Mouse (Mus musculus) hindbrain, embryonic 11.5 days (tissue): ENCODE measurements around the gene Myl6b. TPM values are rescaled to one million over a fixed set of nuclear protein-coding genes. Genes with fewer than 3 reads are reported as not detected.

Source experiments
- ATAC-seq: fragments of 200-750 bp; cut with Nextera tagmentation; 2 replicates; pipeline ENCODE4 v1.8.0; 2017; ENCODE audit warnings: mild to moderate bottlenecking, moderate TSS enrichment, moderate library complexity; ENCODE audit not compliant: low FRiP score
- DNase-seq: peaks from one replicate; pipeline ENCODE4 v3.0.0-alpha.2; 2015; ENCODE audit warnings: low spot score
- H3K27ac ChIP-seq: fragments of 300-500 bp; sonication (generic); 2 replicates; pipeline ENCODE4 v1.5.1; 2014; ENCODE audit warnings: mild to moderate bottlenecking, low read depth, low read length
- H3K27me3 ChIP-seq: fragments of 300-500 bp; sonication (generic); 2 replicates; pipeline ENCODE4 v1.6.1; 2014; ENCODE audit warnings: mild to moderate bottlenecking, low read length, moderate library complexity, mixed read lengths; ENCODE audit not compliant: control insufficient read depth, insufficient read depth
- H3K36me3 ChIP-seq: fragments of 300-500 bp; sonication (generic); 2 replicates; pipeline ENCODE4 v1.6.1; 2014; ENCODE audit warnings: mild to moderate bottlenecking, low read length, moderate library complexity, mixed read lengths; ENCODE audit not compliant: control insufficient read depth, insufficient read depth
- H3K4me1 ChIP-seq: fragments of 300-500 bp; sonication (generic); replicated peaks from 2 replicates; pipeline ENCODE4 v1.6.1; 2014; ENCODE audit warnings: low read length, mixed read lengths; ENCODE audit not compliant: control insufficient read depth, insufficient read depth
- H3K4me2 ChIP-seq: fragments of 300-500 bp; sonication (generic); replicated peaks from 2 replicates; pipeline ENCODE4 v1.6.1; 2014; ENCODE audit warnings: mild to moderate bottlenecking, low read depth, low read length
- H3K4me3 ChIP-seq: fragments of 300-500 bp; sonication (generic); 2 replicates; pipeline ENCODE4 v1.5.1; 2014; ENCODE audit warnings: low read depth, low read length
- H3K9ac ChIP-seq: fragments of 300-500 bp; sonication (generic); 2 replicates; pipeline ENCODE4 v1.6.1; 2014; ENCODE audit warnings: low read depth, low read length
- H3K9me3 ChIP-seq: fragments of 300-500 bp; sonication (generic); 2 replicates; pipeline ENCODE4 v1.6.1; 2016; ENCODE audit warnings: low read length; ENCODE audit not compliant: control insufficient read depth
- WGBS: fragments of 180-500 bp; shearing (Covaris S2); extraction: QIAGEN DNeasy Blood & Tissue Kit; methylation state at CpG from one replicate; pipeline ENCODE4 v1.1.7; 2014; 5-methylcytosine and 5-hydroxymethylcytosine counted together
- polyA plus RNA-seq: library from polyadenylated mRNA; unstranded; fragments of >200 nt; fragmentation: Nextera tagmentation; extraction: Ambion mirVana; gene quantifications from 2 replicates; pipeline ENCODE4 v1.2.1, GENCODE M21; 2014

The Myl6b gene
- polyA plus RNA-seq, 1 experiment from 2014 or later, result 4.2 TPM

GRCm38 (mm10) chr10:128524111-128524731 lies 25.7 kb upstream of the Myl6b start:
- DNase-seq (peak; percentile 50), ATAC-seq (no peak; the same call in 1 of the 2 replicates)
- 3% methylated on average over 11 of the region's 11 CpGs for WGBS
- H3K36me3 ChIP-seq, result 0 out of 2 replicates have a peak, but pooled peaks cover 2% of the 10 kb centered on the region
- peak overlapping the region; percentile 71 for H3K9ac ChIP-seq
- peak overlapping the region; percentile 78 for H3K4me3 ChIP-seq
- H3K9me3 ChIP-seq, result no peaks in the 10 kb centered on the region
- H3K4me1 ChIP-seq, result peaks cover 5% of the 10 kb centered on the region; the same call in 1 of the 2 replicates
- peak overlapping the region; percentile 36; the same call in 1 of the 2 replicates for H3K27ac ChIP-seq
- peak overlapping the region; percentile 99 for H3K4me2 ChIP-seq
- peaks cover 11% of the 10 kb centered on the region for H3K27me3 ChIP-seq

GRCm38 (mm10) chr10:128522351-128522750 lies 23.9 kb upstream of the Myl6b start:
- Histone ChIP-seq H3K36me3 (0 out of 2 replicates have a peak, but pooled peaks cover 2% of the 10 kb centered on the region), H3K9ac (no peak overlapping the region), H3K4me3 (no peak overlapping the region), H3K9me3 (no peaks in the 10 kb centered on the region), H3K27ac (no peak overlapping the region), H3K4me2 (no peak overlapping the region), H3K27me3 (peaks cover 19% of the 10 kb centered on the region), H3K4me1 (peaks cover 5% of the 10 kb centered on the region; the same call in 1 of the 2 replicates)
- WGBS, result 79% methylated on average over 6 of the region's 6 CpGs
- ATAC-seq (no peak), DNase-seq (no peak)

GRCm38 (mm10) chr10:128520591-128520990 lies 22.1 kb upstream of the Myl6b start:
- DNase-seq (no peak), ATAC-seq (no peak)
- Histone ChIP-seq H3K4me1 (peaks cover 5% of the 10 kb centered on the region; the same call in 1 of the 2 replicates), H3K4me2 (no peak overlapping the region), H3K9me3 (no peaks in the 10 kb centered on the region), H3K27ac (no peak overlapping the region), H3K9ac (no peak overlapping the region), H3K36me3 (0 out of 2 replicates have a peak, but pooled peaks cover 2% of the 10 kb centered on the region), H3K4me3 (no peak overlapping the region), H3K27me3 (peaks cover 32% of the 10 kb centered on the region)
- 91% methylated on average over 16 of the region's 16 CpGs for WGBS

- no peak overlapping the region for H3K27ac ChIP-seq
- H3K36me3 ChIP-seq, result 0 out of 2 replicates have a peak, but pooled peaks cover 2% of the 10 kb centered on the region
- peaks cover 32% of the 10 kb centered on the region for H3K27me3 ChIP-seq
Observed at GRCm38 (mm10) chr10:128518833-128519232, 20.3 kb upstream of the Myl6b start.

GRCm38 (mm10) chr10:128516677-128517076 lies 18.2 kb upstream of the Myl6b start:
- Histone ChIP-seq H3K9ac (no peak overlapping the region), H3K27ac (no peak overlapping the region), H3K36me3 (0 out of 2 replicates have a peak, but pooled peaks cover 2% of the 10 kb centered on the region), H3K4me2 (no peak overlapping the region; the same call in 1 of the 2 replicates), H3K27me3 (peaks cover 28% of the 10 kb centered on the region), H3K9me3 (no peaks in the 10 kb centered on the region), H3K4me1 (no peaks in the 10 kb centered on the region), H3K4me3 (no peak overlapping the region)
- no peak for DNase-seq
- 13% methylated on average over 6 of the region's 6 CpGs for WGBS
- ATAC-seq, result no peak

More at GRCm38 (mm10) chr10:128518833-128519232, 20.3 kb upstream of the Myl6b start:
- no peak overlapping the region for H3K4me3 ChIP-seq
- no peak for DNase-seq
- H3K4me2 ChIP-seq, result no peak overlapping the region
- H3K9me3 ChIP-seq, result no peaks in the 10 kb centered on the region
- 69% methylated on average over 7 of the region's 7 CpGs for WGBS
- no peak overlapping the region for H3K9ac ChIP-seq
- no peak for ATAC-seq
- peaks cover under 1% of the 10 kb centered on the region; the same call in 1 of the 2 replicates for H3K4me1 ChIP-seq

- WGBS, result 8% methylated on average over 20 of the region's 20 CpGs
- peaks cover 28% of the 10 kb centered on the region for H3K27me3 ChIP-seq
- H3K9ac ChIP-seq, result no peak overlapping the region
- H3K27ac ChIP-seq, result no peak overlapping the region
- 0 out of 2 replicates have a peak, but pooled peaks cover 2% of the 10 kb centered on the region for H3K36me3 ChIP-seq
- H3K4me3 ChIP-seq, result no peak overlapping the region
- DNase-seq, result no peak
- H3K4me1 ChIP-seq, result no peaks in the 10 kb centered on the region
- no peak overlapping the region for H3K4me2 ChIP-seq
- ATAC-seq, result no peak
- H3K9me3 ChIP-seq, result no peaks in the 10 kb centered on the region
Observed at GRCm38 (mm10) chr10:128516029-128516428, 17.5 kb upstream of the Myl6b start.

GRCm38 (mm10) chr10:128515044-128515443 lies 16.6 kb upstream of the Myl6b start:
- Histone ChIP-seq H3K27me3 (peaks cover 28% of the 10 kb centered on the region), H3K4me2 (no peak overlapping the region), H3K4me1 (no peaks in the 10 kb centered on the region), H3K9me3 (no peaks in the 10 kb centered on the region), H3K9ac (no peak overlapping the region), H3K27ac (no peak overlapping the region), H3K4me3 (no peak overlapping the region), H3K36me3 (no peaks in the 10 kb centered on the region)
- DNase-seq (no peak), ATAC-seq (no peak)
- WGBS, result 75% methylated on average over 4 of the region's 4 CpGs

- DNase-seq (no peak), ATAC-seq (no peak)
- no peaks in the 10 kb centered on the region for H3K9me3 ChIP-seq
- H3K4me2 ChIP-seq, result no peak overlapping the region
- peaks cover 14% of the 10 kb centered on the region for H3K27me3 ChIP-seq
- H3K27ac ChIP-seq, result no peak overlapping the region
- 85% methylated on average over 12 of the region's 12 CpGs for WGBS
- no peak overlapping the region for H3K4me3 ChIP-seq
- H3K4me1 ChIP-seq, result no peaks in the 10 kb centered on the region
- H3K9ac ChIP-seq, result no peak overlapping the region
- H3K36me3 ChIP-seq, result no peaks in the 10 kb centered on the region
Observed at GRCm38 (mm10) chr10:128511761-128512160, 13.3 kb upstream of the Myl6b start.

GRCm38 (mm10) chr10:128511189-128511588 lies 12.7 kb upstream of the Myl6b start:
- H3K9me3 ChIP-seq, result no peaks in the 10 kb centered on the region
- no peaks in the 10 kb centered on the region for H3K36me3 ChIP-seq
- no peak for ATAC-seq
- H3K4me2 ChIP-seq, result no peak overlapping the region
- no peak overlapping the region for H3K4me3 ChIP-seq
- no peak overlapping the region for H3K27ac ChIP-seq
- no peak overlapping the region for H3K9ac ChIP-seq
- DNase-seq, result no peak
- H3K4me1 ChIP-seq, result no peaks in the 10 kb centered on the region
- peaks cover 10% of the 10 kb centered on the region for H3K27me3 ChIP-seq
- WGBS, result 90% methylated on average over 9 of the region's 9 CpGs
